Mouse (Mus musculus) spleen, adult 2 months (tissue): Measurements from ENCODE around the gene Sirpa.

ENCODE experiments used
- CTCF ChIP-seq: fragments of 200-500 bp; IDR thresholded peaks from 2 replicates; pipeline ENCODE4 v1.5.1; 2011; ENCODE audit warnings: mild to moderate bottlenecking, inconsistent platforms; ENCODE audit not compliant: insufficient read depth, insufficient read length, insufficient replicate concordance; ENCODE audit errors: extremely low read depth
- POLR2A ChIP-seq: fragments of 200-500 bp; IDR thresholded peaks from 2 replicates; pipeline ENCODE4 v1.6.1; 2011; ENCODE audit warnings: low read depth, low read length, inconsistent platforms

- TF ChIP-seq POLR2A (no peak), CTCF (no peak)
These were observed 2.6 kb downstream of the Sirpa start for GRCm38 (mm10) chr2:129595206-129595605.
